Mouse (Mus musculus) embryonic facial prominence, embryonic 14.5 days (tissue): Measurements from ENCODE around the gene Olfr706. TPM values are rescaled to one million over a fixed set of nuclear protein-coding genes. Genes with fewer than 3 reads are reported as not detected.

Experiments used
- polyA plus RNA-seq: library from polyadenylated mRNA; unstranded; fragments of >200 nt; fragmentation: Nextera tagmentation; extraction: Ambion mirVana; gene quantifications from 2 replicates; pipeline ENCODE4 v1.2.1, GENCODE M21; 2014

Olfr706 gene
- polyA plus RNA-seq, 1 experiment from 2014 or later: not detected

Other genes starting within 250 kb of the Olfr706 start
- not detected in 2 replicates for gene Olfr693, start 207.6 kb downstream of the Olfr706 start, polyA plus RNA-seq
- gene Olfr694, start 196.3 kb downstream of the Olfr706 start, polyA plus RNA-seq: not detected in 2 replicates
- gene Olfr695, start 171.8 kb downstream of the Olfr706 start, polyA plus RNA-seq: not detected in 2 replicates
- 0.20 TPM in 1 of 2 replicates, not detected in the other for gene Olfr697, start 145.7 kb downstream of the Olfr706 start, polyA plus RNA-seq
- gene Olfr698, start 132.8 kb downstream of the Olfr706 start, polyA plus RNA-seq: not detected in 2 replicates
- gene Olfr699, start 95.0 kb downstream of the Olfr706 start, polyA plus RNA-seq: not detected in 2 replicates
- gene Olfr700, start 79.3 kb downstream of the Olfr706 start, polyA plus RNA-seq: not detected in 2 replicates
- 0.08 TPM in 1 of 2 replicates, not detected in the other for gene Olfr701, start 74.0 kb downstream of the Olfr706 start, polyA plus RNA-seq
- not detected in 2 replicates for gene Olfr702, start 54.3 kb downstream of the Olfr706 start, polyA plus RNA-seq
- gene Olfr703, start 44.8 kb downstream of the Olfr706 start, polyA plus RNA-seq: not detected in 2 replicates
- gene Olfr704, start 25.0 kb downstream of the Olfr706 start, polyA plus RNA-seq: not detected in 2 replicates
- 0.22 TPM in 1 of 2 replicates, not detected in the other for gene Olfr705, start 11.3 kb downstream of the Olfr706 start, polyA plus RNA-seq
- gene Olfr707, start 13.1 kb upstream of the Olfr706 start, polyA plus RNA-seq: 0.10 TPM in 1 of 2 replicates, not detected in the other
- not detected in 2 replicates for gene Olfr1532-ps1, start 19.8 kb upstream of the Olfr706 start, polyA plus RNA-seq
- gene Olfr709-ps1, start 44.1 kb upstream of the Olfr706 start, polyA plus RNA-seq: not detected in 2 replicates
- not detected in 2 replicates for gene Olfr710, start 60.1 kb upstream of the Olfr706 start, polyA plus RNA-seq
- gene Olfr6, start 75.8 kb upstream of the Olfr706 start, polyA plus RNA-seq: 0.04 TPM in 1 of 2 replicates, not detected in the other
- gene Olfr711, start 87.3 kb upstream of the Olfr706 start, polyA plus RNA-seq: not detected in 2 replicates
- gene Olfr2, start 117.9 kb upstream of the Olfr706 start, polyA plus RNA-seq: not detected in 2 replicates
- gene Olfr713, start 143.0 kb upstream of the Olfr706 start, polyA plus RNA-seq: not detected in 2 replicates
- not detected in 2 replicates for gene Olfr714, start 182.8 kb upstream of the Olfr706 start, polyA plus RNA-seq
- 0.18 TPM in 1 of 2 replicates, not detected in the other for gene Olfr17, start 205.1 kb upstream of the Olfr706 start, polyA plus RNA-seq
- gene Olfr715b, start 222.2 kb upstream of the Olfr706 start, polyA plus RNA-seq: not detected in 2 replicates
- gene Olfr715, start 242.9 kb upstream of the Olfr706 start, polyA plus RNA-seq: 0.10 TPM in 1 of 2 replicates, not detected in the other